Mouse (Mus musculus) forebrain, embryonic 14.5 days (tissue): ENCODE measurements around the gene Erbb2. TPM values are rescaled to one million over a fixed set of nuclear protein-coding genes. Genes with fewer than 3 reads are reported as not detected.

Experiments
- ATAC-seq: fragments of 200-750 bp; cut with Nextera tagmentation; 2 replicates; pipeline ENCODE4 v1.8.0; 2017; ENCODE audit warnings: mild to moderate bottlenecking, moderate library complexity
- DNase-seq: peaks from one replicate; pipeline ENCODE4 v3.0.0-alpha.2; 2015; ENCODE audit warnings: low spot score
- H3K27ac ChIP-seq: fragments of 300-500 bp; sonication (generic); 2 replicates; pipeline ENCODE4 v1.5.1; 2014; ENCODE audit warnings: low read depth, mild to moderate bottlenecking, control low read depth, low read length, moderate library complexity
- H3K27me3 ChIP-seq: fragments of 300-500 bp; sonication (generic); replicated peaks from 2 replicates; pipeline ENCODE4 v1.6.1; 2014; ENCODE audit warnings: low read length, control low read depth, mixed read lengths; ENCODE audit not compliant: control insufficient read depth, insufficient read depth
- H3K36me3 ChIP-seq: fragments of 300-500 bp; sonication (generic); 2 replicates; pipeline ENCODE4 v1.6.1; 2014; ENCODE audit warnings: low read length, control low read depth; ENCODE audit not compliant: control insufficient read depth, insufficient read depth
- H3K4me1 ChIP-seq: fragments of 300-500 bp; sonication (generic); 2 replicates; pipeline ENCODE4 v1.6.1; 2014; ENCODE audit warnings: antibody characterized with exemption, low read length, control low read depth; ENCODE audit not compliant: control insufficient read depth, insufficient read depth
- H3K4me2 ChIP-seq: fragments of 300-500 bp; sonication (generic); 2 replicates; pipeline ENCODE4 v1.6.1; 2014; ENCODE audit warnings: mild to moderate bottlenecking, control low read depth, low read length
- H3K4me3 ChIP-seq: fragments of 300-500 bp; sonication (generic); 2 replicates; pipeline ENCODE4 v1.5.1; 2014; ENCODE audit warnings: low read depth, low read length, control low read depth
- H3K9ac ChIP-seq: fragments of 300-500 bp; sonication (generic); 2 replicates; pipeline ENCODE4 v1.6.1; 2014; ENCODE audit warnings: mild to moderate bottlenecking, low read length, control low read depth, moderate library complexity
- H3K9me3 ChIP-seq: fragments of 300-500 bp; sonication (generic); replicated peaks from 2 replicates; pipeline ENCODE4 v1.6.1; 2016; ENCODE audit warnings: low read length, control low read depth, mixed read lengths; ENCODE audit not compliant: control insufficient read depth
- WGBS: fragments of 180-500 bp; shearing (Covaris S2); extraction: QIAGEN DNeasy Blood & Tissue Kit; methylation state at CpG from one replicate; pipeline ENCODE4 v1.1.7; 2014; 5-methylcytosine and 5-hydroxymethylcytosine counted together
- polyA plus RNA-seq: library from polyadenylated mRNA; unstranded; fragments of >200 nt; fragmentation: Nextera tagmentation; extraction: Ambion mirVana; gene quantifications from 2 replicates; pipeline ENCODE4 v1.2.1, GENCODE M21; 2014

Erbb2 gene
- polyA plus RNA-seq, 1 experiment from 2014 or later, result 5.6 TPM

DNA sequence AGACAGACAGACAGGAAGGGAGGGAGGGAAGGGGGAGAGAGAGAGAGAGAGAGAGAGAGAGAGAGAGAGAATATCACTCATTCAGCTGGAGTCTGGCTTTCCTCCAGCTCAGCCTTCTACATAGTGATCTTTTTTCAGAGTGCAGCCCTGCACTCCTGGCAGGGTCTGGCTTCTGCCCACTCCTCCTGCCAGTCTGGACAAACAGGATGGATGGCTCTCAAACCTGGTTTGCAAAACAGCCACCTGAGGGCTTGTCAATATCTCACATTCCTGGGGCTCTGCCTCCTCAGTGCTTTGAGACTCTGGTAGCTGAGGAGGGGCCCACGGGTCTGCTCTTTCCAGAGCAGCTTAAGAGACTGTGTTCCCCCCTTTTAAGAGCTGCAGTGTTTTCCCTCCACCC is 33.0 kb downstream of the Erbb2 start:
- Histone ChIP-seq H3K36me3 (no peaks in the 10 kb centered on the region), H3K4me3 (no peak overlapping the region), H3K4me1 (no peaks in the 10 kb centered on the region), H3K4me2 (no peak overlapping the region), H3K9ac (no peak overlapping the region), H3K27ac (no peak overlapping the region), H3K27me3 (peaks cover 27% of the 10 kb centered on the region), H3K9me3 (no peaks in the 10 kb centered on the region)
- WGBS, result 43% methylated on average over 1 of the region's 1 CpGs
- ATAC-seq (no peak), DNase-seq (no peak)

DNA sequence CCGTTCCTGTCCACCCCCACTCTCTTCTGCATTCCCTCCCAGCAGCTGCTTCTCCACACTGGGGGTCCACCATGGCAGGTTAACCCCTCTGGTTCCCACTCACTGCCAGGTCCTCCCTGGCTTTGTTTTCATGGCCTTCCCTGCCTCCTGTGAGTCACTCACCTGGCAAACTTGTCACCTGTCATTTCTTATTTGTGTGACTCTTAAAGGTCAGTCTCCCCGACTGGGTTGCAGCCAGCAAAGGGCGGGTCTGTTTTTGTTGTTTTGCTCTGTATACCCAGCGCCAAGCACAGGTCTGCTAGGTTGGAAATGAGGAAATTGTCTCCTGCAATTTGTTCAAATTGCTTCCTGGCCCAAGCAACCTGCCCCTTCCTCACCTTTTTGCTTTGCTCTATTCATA is 33.4 kb downstream of the Erbb2 start:
- H3K4me2 ChIP-seq, result no peak overlapping the region
- no peak for ATAC-seq
- no peak overlapping the region for H3K27ac ChIP-seq
- no peak overlapping the region for H3K9ac ChIP-seq
- WGBS, result 77% methylated on average over 4 of the region's 4 CpGs
- H3K27me3 ChIP-seq, result peaks cover 27% of the 10 kb centered on the region
- no peaks in the 10 kb centered on the region for H3K9me3 ChIP-seq
- H3K4me3 ChIP-seq, result no peak overlapping the region
- no peaks in the 10 kb centered on the region for H3K36me3 ChIP-seq
- DNase-seq, result no peak
- no peaks in the 10 kb centered on the region for H3K4me1 ChIP-seq

DNA sequence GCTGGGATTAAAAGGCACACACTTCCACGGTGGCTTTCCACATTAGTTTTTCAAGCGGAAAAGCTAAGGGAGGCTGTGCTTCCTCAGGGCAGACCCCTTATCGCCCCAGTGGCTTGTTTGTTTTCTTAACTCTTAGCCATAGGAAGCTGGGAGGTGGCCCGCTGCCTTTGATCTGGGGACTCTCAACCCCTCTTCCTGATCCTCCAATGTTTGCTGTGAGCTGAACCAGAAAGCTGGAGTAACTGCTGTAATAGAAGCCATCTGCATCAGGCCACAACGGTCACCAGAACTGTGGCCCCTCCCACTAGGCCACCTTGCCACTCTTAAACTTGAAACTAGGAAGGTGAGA is 33.9 kb downstream of the Erbb2 start, which contains the start of gene Grb7:
Gene Grb7 (plus strand): TSS at position 182 of the 349 bp plus-strand sequence.
- no peak for ATAC-seq
- H3K4me3 ChIP-seq, result 0 out of 2 replicates have a peak within 1 kb of the TSS, but pooled peaks have one; percentile 5
- WGBS, result 16% methylated on average over 5 of the region's 5 CpGs

DNA sequence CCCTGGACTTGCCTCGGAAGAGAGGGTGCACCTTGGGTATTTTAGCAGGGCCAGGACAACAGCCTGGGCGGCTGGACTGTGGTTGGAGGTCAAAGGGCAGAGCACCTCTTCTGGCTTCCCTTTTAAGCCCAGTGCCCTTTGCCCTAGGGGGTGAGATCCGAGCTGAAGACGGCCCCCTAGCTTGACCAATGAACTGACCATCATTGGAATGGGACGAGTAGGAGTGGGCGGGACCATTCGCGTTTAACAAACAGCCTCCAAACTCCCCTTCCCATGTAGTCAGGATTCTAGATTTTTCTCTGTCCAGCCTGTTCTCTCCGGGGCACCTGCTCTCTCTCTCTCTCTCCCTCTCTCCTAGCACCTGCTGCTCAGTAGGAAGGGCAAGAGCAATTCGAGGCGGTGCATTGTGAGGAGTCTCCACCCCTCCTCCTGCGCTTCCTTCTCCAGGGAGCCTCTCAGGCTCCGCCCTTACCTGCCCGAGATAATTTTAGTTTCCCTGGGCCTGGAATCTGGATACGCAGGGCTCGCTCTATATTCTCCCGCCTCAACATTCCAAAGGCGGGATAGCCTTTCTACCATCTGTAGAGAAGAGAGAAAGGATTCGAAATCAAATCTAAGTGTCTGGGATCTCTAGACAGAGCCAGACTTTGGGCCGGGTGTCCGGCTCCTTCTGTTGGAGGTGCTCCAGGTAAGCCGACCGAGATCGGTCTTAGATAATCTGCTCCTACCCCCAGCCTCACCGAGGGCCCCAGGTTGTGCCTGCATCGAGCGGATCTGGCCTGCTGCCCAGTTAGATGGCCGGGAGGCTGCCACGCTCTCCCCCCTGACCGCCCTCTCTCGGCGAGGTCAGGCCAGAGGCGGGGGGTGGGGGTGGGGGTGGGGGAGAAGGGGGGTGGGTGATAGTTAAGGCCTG is 34.5 kb downstream of the Erbb2 start:
- DNase-seq (no peak), ATAC-seq (no peak)
- H3K36me3 ChIP-seq, result no peaks in the 10 kb centered on the region
- H3K4me1 ChIP-seq, result no peaks in the 10 kb centered on the region
- 0 out of 2 replicates have a peak overlapping the region, but pooled peaks have one; percentile 5 for H3K4me3 ChIP-seq
- H3K27ac ChIP-seq, result no peak overlapping the region
- H3K27me3 ChIP-seq, result peaks cover 27% of the 10 kb centered on the region
- H3K9ac ChIP-seq, result no peak overlapping the region
- H3K4me2 ChIP-seq, result peak overlapping the region; percentile 26; the same call in 1 of the 2 replicates
- 4% methylated on average over 33 of the region's 33 CpGs for WGBS
- H3K9me3 ChIP-seq, result no peaks in the 10 kb centered on the region

More for the DNA sequence above, 33.9 kb downstream of the Erbb2 start, which contains the start of gene Grb7:
- Histone ChIP-seq H3K9ac (no peak within 1 kb of the TSS), H3K36me3 (no peaks in the 10 kb centered on the region), H3K27me3 (peaks cover 27% of the 10 kb centered on the region), H3K4me2 (peak within 1 kb of the TSS; percentile 26; the same call in 1 of the 2 replicates), H3K9me3 (no peaks in the 10 kb centered on the region), H3K4me1 (no peaks in the 10 kb centered on the region), H3K27ac (no peak within 1 kb of the TSS)
- DNase-seq, result no peak

DNA sequence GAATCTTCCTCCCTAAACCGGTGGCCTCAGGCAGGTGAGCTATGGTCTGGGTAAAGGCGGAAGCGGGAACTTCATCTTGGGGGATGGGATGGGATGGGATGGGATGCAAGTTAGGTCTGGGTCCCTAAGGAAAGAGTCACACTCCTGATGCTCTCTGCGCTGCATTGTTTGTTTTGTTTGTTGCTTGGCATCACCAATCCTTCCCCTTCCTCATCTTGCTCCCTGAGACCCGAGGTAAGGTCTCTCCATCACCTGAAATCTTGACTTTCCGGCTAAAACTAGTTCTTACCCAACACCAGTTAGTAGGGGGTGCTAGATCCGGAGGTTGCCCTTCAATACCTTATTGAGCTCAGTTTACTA is 35.2 kb downstream of the Erbb2 start:
- no peaks in the 10 kb centered on the region for H3K4me1 ChIP-seq
- H3K27ac ChIP-seq, result no peak overlapping the region
- no peaks in the 10 kb centered on the region for H3K9me3 ChIP-seq
- H3K27me3 ChIP-seq, result peaks cover 27% of the 10 kb centered on the region
- H3K9ac ChIP-seq, result no peak overlapping the region
- 0 out of 2 replicates have a peak overlapping the region, but pooled peaks have one; percentile 5 for H3K4me3 ChIP-seq
- H3K4me2 ChIP-seq, result peak overlapping the region; percentile 26; the same call in 1 of the 2 replicates
- ATAC-seq, result no peak
- no peak for DNase-seq
- 20% methylated on average over 7 of the region's 7 CpGs for WGBS
- H3K36me3 ChIP-seq, result no peaks in the 10 kb centered on the region

DNA sequence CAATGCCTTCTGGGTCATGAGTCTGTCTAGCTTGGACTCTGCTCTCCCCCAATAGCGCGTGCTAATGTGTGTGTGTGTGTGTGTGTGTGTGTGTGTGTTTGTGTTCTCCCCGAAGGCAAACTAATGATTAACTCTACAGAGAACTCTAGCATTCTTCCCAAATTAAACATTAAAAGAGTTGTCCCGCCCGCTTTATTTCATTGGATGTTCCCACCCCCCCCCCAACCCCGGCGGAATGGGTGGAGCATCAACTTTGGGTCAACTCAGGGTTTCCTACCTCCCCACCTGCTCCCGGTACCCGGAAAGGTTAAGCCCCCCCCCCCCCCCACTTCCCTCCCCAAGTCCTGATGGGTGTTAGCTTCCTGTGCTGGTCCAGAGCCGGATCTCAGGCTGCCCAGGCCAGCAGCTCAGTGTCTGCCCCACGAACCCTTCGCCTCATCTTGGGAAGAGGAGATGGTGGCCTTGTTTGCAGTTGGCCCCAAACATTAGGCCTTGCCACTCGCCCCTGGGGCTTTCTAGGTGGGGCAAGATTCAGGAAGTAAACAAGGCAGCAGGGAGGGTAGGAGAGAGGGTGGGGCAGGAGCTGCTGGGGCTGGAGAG is 36.0 kb downstream of the Erbb2 start:
- Histone ChIP-seq H3K27me3 (peaks cover 27% of the 10 kb centered on the region), H3K9ac (no peak overlapping the region)
- 47% methylated on average over 13 of the region's 13 CpGs for WGBS

DNA sequence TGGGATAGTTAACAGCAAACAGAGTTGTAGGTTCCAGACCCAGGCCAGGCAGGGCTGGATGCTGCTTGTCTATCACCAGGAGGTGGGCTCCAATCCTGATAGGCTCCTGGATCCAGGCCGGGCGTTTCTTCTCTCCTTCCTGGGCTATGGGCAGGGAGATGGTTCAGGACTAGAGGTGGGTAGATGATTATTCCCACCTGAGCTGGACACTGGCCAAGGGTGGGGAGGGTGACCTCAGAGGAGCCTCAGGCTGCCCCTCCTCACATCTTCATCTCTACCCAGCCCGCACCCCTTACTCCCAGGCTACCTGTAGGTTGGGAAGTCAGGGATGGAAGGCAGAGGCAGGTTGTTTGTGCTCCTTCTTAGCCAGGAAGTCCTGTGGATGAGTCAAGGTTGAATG is 37.1 kb downstream of the Erbb2 start:
- H3K4me3 ChIP-seq, result no peak overlapping the region
- DNase-seq (no peak), ATAC-seq (no peak)
- H3K27me3 ChIP-seq, result peaks cover 27% of the 10 kb centered on the region
- H3K36me3 ChIP-seq, result no peaks in the 10 kb centered on the region
- no peaks in the 10 kb centered on the region for H3K4me1 ChIP-seq
- 75% methylated on average over 3 of the region's 3 CpGs for WGBS
- no peak overlapping the region for H3K4me2 ChIP-seq
- H3K27ac ChIP-seq, result no peak overlapping the region
- H3K9me3 ChIP-seq, result no peaks in the 10 kb centered on the region
- no peak overlapping the region for H3K9ac ChIP-seq

More for the DNA sequence above, 36.0 kb downstream of the Erbb2 start:
- Histone ChIP-seq H3K36me3 (no peaks in the 10 kb centered on the region), H3K4me2 (no peak overlapping the region), H3K4me1 (no peaks in the 10 kb centered on the region), H3K27ac (no peak overlapping the region), H3K4me3 (no peak overlapping the region), H3K9me3 (no peaks in the 10 kb centered on the region)
- ATAC-seq (no peak), DNase-seq (no peak)

DNA sequence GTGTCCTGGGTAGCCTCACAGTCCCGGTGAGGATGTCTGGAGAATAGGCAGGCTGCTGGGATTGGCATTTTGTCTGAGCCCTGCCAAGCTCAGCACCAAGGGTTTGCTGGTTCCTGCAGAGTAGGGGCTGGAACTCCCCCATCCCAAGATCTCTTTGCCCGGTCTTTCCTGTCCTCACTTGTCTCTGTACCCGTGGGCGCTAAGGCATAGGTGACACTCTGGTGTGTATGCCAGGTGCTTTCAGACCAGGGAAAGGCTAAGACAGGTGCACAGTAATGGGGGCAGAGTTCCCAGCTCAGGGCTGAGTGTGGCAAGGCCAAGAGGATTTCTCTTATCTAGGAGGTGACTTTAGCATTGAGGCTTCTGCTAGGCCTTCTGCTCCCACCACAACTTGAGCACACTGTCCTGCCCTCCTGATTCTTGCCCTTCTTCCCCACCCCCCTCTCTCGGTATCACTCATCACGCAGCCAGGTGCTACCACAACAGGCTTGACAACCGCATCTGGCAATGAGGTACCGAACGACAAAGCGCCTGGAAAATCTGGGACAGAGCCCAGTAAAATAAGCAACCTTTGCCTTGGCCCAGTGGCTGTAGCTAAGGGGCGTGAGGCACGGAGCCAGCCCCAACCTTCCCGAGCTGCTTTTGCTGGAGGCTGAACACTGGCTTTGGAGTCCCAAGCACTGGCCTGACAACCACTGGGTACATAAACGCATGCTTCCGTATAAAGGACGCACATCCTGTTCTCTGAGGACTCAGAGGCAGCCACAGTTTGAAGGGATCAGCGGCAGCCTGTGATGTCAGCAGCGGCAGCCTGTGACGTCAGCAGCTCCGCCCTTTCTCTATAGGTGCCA is 37.9 kb downstream of the Erbb2 start:
- no peak for ATAC-seq
- no peak overlapping the region for H3K4me2 ChIP-seq
- 81% methylated on average over 20 of the region's 20 CpGs for WGBS

More for the DNA sequence above, 37.9 kb downstream of the Erbb2 start:
- Histone ChIP-seq H3K27me3 (peaks cover 27% of the 10 kb centered on the region), H3K27ac (no peak overlapping the region), H3K4me3 (no peak overlapping the region), H3K4me1 (no peaks in the 10 kb centered on the region), H3K36me3 (no peaks in the 10 kb centered on the region), H3K9me3 (no peaks in the 10 kb centered on the region), H3K9ac (no peak overlapping the region)
- no peak for DNase-seq
